Mouse (Mus musculus) heart, postnatal 0 days (tissue): ENCODE data around the gene Nf2.

Source experiments
- CTCF ChIP-seq: IDR thresholded peaks from 2 replicates; pipeline ENCODE4 v1.5.1; 2016; ENCODE audit warnings: antibody characterized with exemption, control low read depth, low read depth
- EP300 ChIP-seq: IDR thresholded peaks from 2 replicates; pipeline ENCODE4 v1.6.1; 2016; ENCODE audit warnings: antibody characterized with exemption, low read depth

- no peak for TF ChIP-seq CTCF
- TF ChIP-seq EP300, result no peak
Measured at GRCm38 (mm10) chr11:4737682-4738081, 111.7 kb downstream of the Nf2 start.
